Mouse (Mus musculus) embryonic fibroblast, embryonic 13.5 days (primary cell): Measurements from ENCODE around the gene Gadd45b.

Source experiments
- CTCF ChIP-seq: IDR thresholded peaks from 2 replicates; pipeline ENCODE4 v1.5.1; 2011; ENCODE audit warnings: mild to moderate bottlenecking, control low read depth, low read length, moderate library complexity, borderline replicate concordance; ENCODE audit not compliant: insufficient read depth
- POLR2A ChIP-seq: IDR thresholded peaks from 2 replicates; pipeline ENCODE4 v1.6.1; 2011; ENCODE audit warnings: low read depth, mild to moderate bottlenecking, control low read depth, low read length, moderate library complexity

DNA sequence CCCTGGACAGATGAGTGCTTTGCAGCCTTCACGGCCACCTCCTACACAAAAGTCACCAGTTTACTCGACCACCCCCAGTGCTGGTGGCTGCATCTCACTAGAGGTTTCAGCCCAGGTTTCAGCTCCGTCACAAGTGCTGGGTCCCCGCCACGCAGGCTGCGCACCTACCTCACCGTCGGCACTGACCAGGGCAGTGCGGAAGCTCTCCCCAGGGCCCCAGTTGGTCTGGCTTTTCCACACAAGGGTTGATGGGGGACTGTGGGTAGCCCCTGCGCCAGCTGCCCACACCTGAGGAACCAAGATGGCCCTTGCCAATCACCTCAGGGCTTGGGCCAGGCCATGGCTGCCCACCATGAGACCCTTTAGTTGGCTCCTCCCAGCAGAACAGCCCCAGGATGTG, 26.6 kb upstream of the Gadd45b start:
- TF ChIP-seq CTCF (no peak), POLR2A (no peak)
